Mouse (Mus musculus): ENCODE data around the gene Zyg11b. TPM values are rescaled to one million over a fixed set of nuclear protein-coding genes. Genes with fewer than 3 reads are reported as not detected.

Gene Zyg11b
- 10 to 100 TPM in 2 of 3 experiments, 1 to 10 TPM in 1; 7.5 to 14.1 (median 12.2) TPM for polyA plus RNA-seq (2017; shearing (Covaris generic))

GRCm38 (mm10) chr4:108300670-108301373, at the start of gene Zyg11b:
Gene Zyg11b (minus strand): TSS chr4:108301096.
- peak; percentile 88 for ATAC-seq

- ATAC-seq, result peak; percentile 89
Observed at GRCm38 (mm10) chr4:108349836-108350547, 49.1 kb upstream of the Zyg11b start.

- ATAC-seq, result no peak
Observed at GRCm38 (mm10) chr4:108349064-108349463, 48.2 kb upstream of the Zyg11b start.

GRCm38 (mm10) chr4:108348256-108348875, 47.5 kb upstream of the Zyg11b start:
- no peak for ATAC-seq

GRCm38 (mm10) chr4:108347111-108347510, 46.2 kb upstream of the Zyg11b start:
- ATAC-seq, result peak; percentile 13

- no peak for ATAC-seq
Observed at GRCm38 (mm10) chr4:108345826-108346225, 44.9 kb upstream of the Zyg11b start.

- no peak for ATAC-seq
Observed at GRCm38 (mm10) chr4:108344631-108345083, 43.8 kb upstream of the Zyg11b start.

- peak; percentile 90 for ATAC-seq
Observed at GRCm38 (mm10) chr4:108339277-108339690, 38.4 kb upstream of the Zyg11b start.

GRCm38 (mm10) chr4:108338811-108339210, 37.9 kb upstream of the Zyg11b start:
- no peak for ATAC-seq

- no peak for ATAC-seq
Observed at GRCm38 (mm10) chr4:108338321-108338733, 37.4 kb upstream of the Zyg11b start.

GRCm38 (mm10) chr4:108337817-108338216, 36.9 kb upstream of the Zyg11b start:
- no peak for ATAC-seq

- ATAC-seq, result no peak
Observed at GRCm38 (mm10) chr4:108336765-108337164, 35.9 kb upstream of the Zyg11b start.

- ATAC-seq, result no peak
Observed at GRCm38 (mm10) chr4:108335413-108335812, 34.5 kb upstream of the Zyg11b start.

- no peak for ATAC-seq
Observed at GRCm38 (mm10) chr4:108332041-108332440, 31.1 kb upstream of the Zyg11b start.

GRCm38 (mm10) chr4:108329840-108330239, 28.9 kb upstream of the Zyg11b start:
- ATAC-seq, result no peak

- ATAC-seq, result peak; percentile 94
Observed at GRCm38 (mm10) chr4:108327730-108328484, 27.0 kb upstream of the Zyg11b start, which contains the start of gene Coa7. Gene Coa7 (plus strand): TSS chr4:108328140.

GRCm38 (mm10) chr4:108327071-108327579, 26.2 kb upstream of the Zyg11b start:
- peak; percentile 15 for ATAC-seq

- no peak for ATAC-seq
Observed at GRCm38 (mm10) chr4:108323588-108323987, 22.7 kb upstream of the Zyg11b start.

GRCm38 (mm10) chr4:108320627-108321380, 19.9 kb upstream of the Zyg11b start:
- ATAC-seq, result no peak

GRCm38 (mm10) chr4:108319747-108320146, 18.9 kb upstream of the Zyg11b start:
- no peak for ATAC-seq

Measured in inflammation-experienced regulatory T-cells, adult 6 months (primary cell).